Mouse (Mus musculus): ENCODE data around the gene Armh4.

DNA sequence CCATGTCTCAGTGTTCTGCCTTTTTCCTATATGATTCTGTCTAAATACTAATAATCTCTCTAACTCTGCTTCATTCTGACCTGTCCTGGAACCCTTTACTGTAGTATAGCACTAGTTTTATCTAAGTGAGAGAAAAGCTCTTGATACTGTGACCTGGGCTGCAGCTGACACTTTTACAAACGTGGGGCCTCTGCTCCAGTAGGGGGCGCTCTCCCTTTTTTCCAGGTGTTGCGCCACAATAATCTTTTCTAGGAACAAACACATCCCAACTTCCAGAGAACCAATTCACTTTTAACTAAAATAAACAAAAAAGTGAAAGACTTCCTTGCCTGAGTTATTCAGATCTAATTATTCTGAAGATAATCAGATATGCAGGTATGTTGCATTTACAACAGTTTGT lies 72.2 kb downstream of the Armh4 start:
- TF ChIP-seq CTCF (IDR thresholded peaks at IDR 0.05; ENCODE audit: low read depth): peak; percentile 13; the same call in 1 of the 2 replicates
- no peak for TF ChIP-seq EP300 (IDR thresholded peaks at IDR 0.05; ENCODE audit: low read depth)
